Mouse (Mus musculus): ENCODE results near the gene Sgsm1.

The Sgsm1 gene

GRCm38 (mm10) chr5:113219450-113219849 is 91.1 kb downstream of the Sgsm1 start:
- in situ Hi-C loops (cut with MboI, MseI), result no loop called here

GRCm38 (mm10) chr5:113218617-113219235 is 91.9 kb downstream of the Sgsm1 start:
- in situ Hi-C loops (cut with MboI, MseI), result no loop called here

- in situ Hi-C loops (cut with MboI, MseI), result no loop called here
Measured at GRCm38 (mm10) chr5:113217076-113217475, 93.5 kb downstream of the Sgsm1 start.

- in situ Hi-C loops (cut with MboI, MseI), result no loop called here
Measured at GRCm38 (mm10) chr5:113216328-113216960, 94.1 kb downstream of the Sgsm1 start.

GRCm38 (mm10) chr5:113215610-113216011 is 95.0 kb downstream of the Sgsm1 start:
- in situ Hi-C loops (cut with MboI, MseI), result no loop called here

- in situ Hi-C loops (cut with MboI, MseI), result no loop called here
Measured at GRCm38 (mm10) chr5:113214455-113214854, 96.1 kb downstream of the Sgsm1 start.

GRCm38 (mm10) chr5:113214041-113214440 is 96.5 kb downstream of the Sgsm1 start:
- in situ Hi-C loops (cut with MboI, MseI), result no loop called here

GRCm38 (mm10) chr5:113212156-113212835 is 98.3 kb downstream of the Sgsm1 start:
- in situ Hi-C loops (cut with MboI, MseI), result no loop called here

- in situ Hi-C loops (cut with MboI, MseI), result no loop called here
Measured at GRCm38 (mm10) chr5:113210314-113210713, 100.3 kb downstream of the Sgsm1 start.

- in situ Hi-C loops (cut with MboI, MseI), result no loop called here
Measured at GRCm38 (mm10) chr5:113209898-113210297, 100.7 kb downstream of the Sgsm1 start.

- in situ Hi-C loops (cut with MboI, MseI), result no loop called here
Measured at GRCm38 (mm10) chr5:113209401-113209750, 101.2 kb downstream of the Sgsm1 start.

GRCm38 (mm10) chr5:113208622-113209400 is 101.8 kb downstream of the Sgsm1 start:
- in situ Hi-C loops (cut with MboI, MseI), result no loop called here

GRCm38 (mm10) chr5:113208048-113208447 is 102.5 kb downstream of the Sgsm1 start:
- in situ Hi-C loops (cut with MboI, MseI), result no loop called here

- in situ Hi-C loops (cut with MboI, MseI), result no loop called here
Measured at GRCm38 (mm10) chr5:113206670-113207352, 103.8 kb downstream of the Sgsm1 start.

GRCm38 (mm10) chr5:113204193-113204592 is 106.4 kb downstream of the Sgsm1 start:
- in situ Hi-C loops (cut with MboI, MseI), result no loop called here

- in situ Hi-C loops (cut with MboI, MseI), result loop anchor here in 1 of 2 experiments (10.0 kb wide), 1 partner anchor 315 kb away; no protein-coding TSS in a partner anchor
Measured at GRCm38 (mm10) chr5:113199772-113200134, 110.8 kb downstream of the Sgsm1 start.

GRCm38 (mm10) chr5:113199126-113199771 is 111.3 kb downstream of the Sgsm1 start:
- in situ Hi-C loops (cut with MboI, MseI), result loop anchor here in 1 of 2 experiments (10.0 kb wide), 1 partner anchor 314 kb away; no protein-coding TSS in a partner anchor

- in situ Hi-C loops (cut with MboI, MseI), result loop anchor here in 1 of 2 experiments (10.0 kb wide), 1 partner anchor 312 kb away; no protein-coding TSS in a partner anchor
Measured at GRCm38 (mm10) chr5:113196916-113197794, 113.4 kb downstream of the Sgsm1 start.

- in situ Hi-C loops (cut with MboI, MseI), result loop anchor here in 1 of 2 experiments (10.0 kb wide), 1 partner anchor 311 kb away; no protein-coding TSS in a partner anchor
Measured at GRCm38 (mm10) chr5:113195907-113196306, 114.7 kb downstream of the Sgsm1 start.

GRCm38 (mm10) chr5:113195451-113195850 is 115.1 kb downstream of the Sgsm1 start:
- in situ Hi-C loops (cut with MboI, MseI), result loop anchor here in 1 of 2 experiments (10.0 kb wide), 1 partner anchor 311 kb away; no protein-coding TSS in a partner anchor
